Mouse (Mus musculus): ENCODE measurements around the gene Foxi1.
A peak's percentile ranks its signal among the peaks of the same experiment; 100 is the strongest.

Gene Foxi1

DNA sequence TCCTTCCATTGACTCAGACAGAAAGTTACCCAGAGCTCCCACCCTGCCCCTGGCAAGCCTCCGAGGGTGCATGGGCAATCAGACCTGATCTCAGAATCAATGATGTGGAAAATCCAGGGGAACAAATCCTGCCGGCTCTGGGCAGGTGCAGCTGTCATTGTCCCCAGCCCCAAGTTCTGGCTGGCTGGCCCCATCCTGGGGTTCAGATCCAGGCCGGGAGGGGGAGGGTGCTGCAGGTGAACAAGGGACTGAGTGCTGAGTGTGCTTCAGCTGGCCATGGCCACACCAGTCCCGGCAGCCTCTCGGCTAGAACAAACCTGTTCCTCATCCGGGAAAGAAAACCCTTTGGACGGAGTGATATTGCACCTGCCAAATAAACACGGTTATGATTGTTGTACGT is 49.0 kb downstream of the Foxi1 start:
- DNase-seq (ENCODE audit: low spot score), result no peak

DNA sequence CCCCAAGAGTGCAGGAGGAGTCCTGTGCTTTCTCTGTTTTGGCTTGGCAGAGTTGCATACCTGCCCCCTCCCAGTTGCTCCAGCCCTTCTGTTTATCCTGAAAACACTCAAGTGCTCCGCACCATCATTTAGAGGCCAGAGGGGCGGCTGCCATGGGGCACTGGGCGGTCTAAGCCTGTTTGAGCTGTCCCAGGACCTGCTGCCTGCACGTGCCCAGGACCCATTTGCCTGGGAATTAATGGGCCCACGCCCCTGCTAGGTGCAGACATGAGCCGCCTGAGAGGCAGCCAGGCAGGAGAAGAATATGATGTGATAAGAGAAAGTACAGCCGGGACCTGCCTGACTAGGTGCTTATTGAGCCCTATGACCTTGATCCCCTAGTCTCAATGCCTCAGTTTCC is 52.7 kb downstream of the Foxi1 start:
- DNase-seq (ENCODE audit: low spot score), result peak; percentile 35
